Mouse (Mus musculus): ENCODE data around the gene Abcb1a.

- TF ChIP-seq CTCF (IDR thresholded peaks at IDR 0.05; ENCODE audit: borderline replicate concordance, extremely low read depth, insufficient read depth, insufficient read length) (no peak), POLR2A (IDR thresholded peaks at IDR 0.05; ENCODE audit: borderline replicate concordance, extremely low read depth, insufficient read depth, insufficient read length, poor library complexity, severe bottlenecking) (no peak)
These were observed 62.3 kb downstream of the Abcb1a start for GRCm38 (mm10) chr5:8722224-8722623.
